Mouse (Mus musculus) cerebellum, adult 2 months (tissue): ENCODE results near the gene Ccdc12. TPM values are rescaled to one million over a fixed set of nuclear protein-coding genes. Genes with fewer than 3 reads are reported as not detected.
"Not testable (repeated sequence)": the region's sequence is repeated elsewhere in the genome, so short reads cannot be mapped to it uniquely, and the experiment has no call there.

Experiments used
- DNase-seq, 2 experiments: peaks; one replicate each; pipeline ENCODE4 v3.0.0; 2021
- H3K27ac ChIP-seq: fragments of 200-500 bp; 2 replicates; pipeline ENCODE4 v1.5.1; 2012; ENCODE audit warnings: low read length, control low read depth, inconsistent platforms; ENCODE audit not compliant: insufficient read depth
- H3K27me3 ChIP-seq: fragments of 200-500 bp; 2 replicates; pipeline ENCODE4 v1.6.1; 2012; ENCODE audit warnings: inconsistent platforms, mild to moderate bottlenecking, low read length, moderate library complexity; ENCODE audit not compliant: control insufficient read depth, insufficient read depth
- H3K4me1 ChIP-seq: fragments of 200-500 bp; 2 replicates; pipeline ENCODE4 v1.6.1; 2011; ENCODE audit warnings: low read length; ENCODE audit not compliant: control insufficient read depth, insufficient read depth
- H3K4me3 ChIP-seq: fragments of 200-500 bp; replicated peaks from 2 replicates; pipeline ENCODE3; 2011; ENCODE audit warnings: mild to moderate bottlenecking, low read depth, low read length, control low read depth; ENCODE audit not compliant: insufficient read depth
- CTCF ChIP-seq: fragments of 200-500 bp; IDR thresholded peaks from 2 replicates; pipeline ENCODE4 v1.5.1; 2011; ENCODE audit warnings: low read depth, mild to moderate bottlenecking, control low read depth, low read length, moderate library complexity, borderline replicate concordance; ENCODE audit not compliant: insufficient read depth
- POLR2A ChIP-seq: fragments of 200-500 bp; IDR thresholded peaks from 2 replicates; pipeline ENCODE4 v1.6.1; 2011; ENCODE audit warnings: low read length, control low read depth, borderline replicate concordance; ENCODE audit not compliant: insufficient read depth
- WGBS: fragments of 180-500 bp; shearing (Covaris S2); methylation state at CpG from one replicate; pipeline ENCODE4 v1.1.7; 2018; 5-methylcytosine and 5-hydroxymethylcytosine counted together
- polyA plus RNA-seq: library from polyadenylated mRNA; depleted of rRNA; stranded (reverse); fragments of >200 nt; gene quantifications from 2 replicates; pipeline ENCODE4 v1.2.3, GENCODE M21; 2012

Ccdc12 gene
- polyA plus RNA-seq, 1 experiment, result 102 TPM

- H3K4me1 ChIP-seq, result peaks cover 45% of the 10 kb centered on the region
- peak; percentile 69 to 72 for DNase-seq
- H3K27ac ChIP-seq, result peak overlapping the region; percentile 96
- WGBS, result 43% methylated on average over 7 of the region's 7 CpGs
- no peaks in the 10 kb centered on the region for H3K27me3 ChIP-seq
- TF ChIP-seq POLR2A (no peak), CTCF (peak; percentile 77)
- H3K4me3 ChIP-seq, result no peak overlapping the region
Observed at GRCm38 (mm10) chr9:110672462-110673106, 16.3 kb downstream of the Ccdc12 start.

GRCm38 (mm10) chr9:110673107-110673752 is 16.9 kb downstream of the Ccdc12 start:
- Histone ChIP-seq H3K4me3 (no peak overlapping the region), H3K27me3 (no peaks in the 10 kb centered on the region), H3K27ac (peak overlapping the region; percentile 96), H3K4me1 (peaks cover 48% of the 10 kb centered on the region)
- 30% methylated on average over 10 of the region's 10 CpGs for WGBS
- TF ChIP-seq CTCF (no peak), POLR2A (peak; percentile 34; the same call in 1 of the 2 replicates)
- DNase-seq, result peak; percentile 55 to 78

DNA sequence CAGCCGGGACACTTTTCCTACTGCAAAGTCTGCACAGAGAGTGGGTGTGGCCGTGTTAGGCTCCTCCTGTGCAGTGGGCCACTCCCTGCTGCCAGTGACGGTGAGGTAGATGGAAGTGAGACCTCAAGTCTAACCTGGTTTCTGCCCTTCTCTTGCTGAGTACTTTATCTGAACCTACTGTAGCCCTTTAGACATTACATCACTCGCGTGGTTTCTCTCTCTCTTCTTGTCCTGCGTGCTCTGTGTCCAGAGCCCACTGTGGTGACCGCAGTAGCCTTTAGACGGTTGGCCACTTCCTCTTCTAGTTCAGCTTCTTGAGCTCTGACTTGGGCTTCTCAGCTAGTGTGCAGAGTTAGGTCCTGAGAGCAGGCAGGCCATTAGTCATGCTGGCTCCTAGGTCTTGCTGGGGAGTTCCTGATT is 20.2 kb downstream of the Ccdc12 start:
- no peak for TF ChIP-seq CTCF
- TF ChIP-seq POLR2A, result no peak
- WGBS, result 92% methylated on average over 8 of the region's 8 CpGs
- Histone ChIP-seq H3K27me3 (no peaks in the 10 kb centered on the region), H3K4me1 (peaks cover 50% of the 10 kb centered on the region), H3K4me3 (no peak overlapping the region), H3K27ac (no peak overlapping the region)
- DNase-seq, result no peak

GRCm38 (mm10) chr9:110678886-110679285 is 22.6 kb downstream of the Ccdc12 start:
- TF ChIP-seq CTCF (no peak), POLR2A (no peak)
- H3K27ac ChIP-seq, result peak overlapping the region; percentile 69
- H3K4me1 ChIP-seq, result peaks cover 60% of the 10 kb centered on the region
- DNase-seq, result no peak
- 22% methylated on average over 5 of the region's 5 CpGs for WGBS
- no peaks in the 10 kb centered on the region for H3K27me3 ChIP-seq
- H3K4me3 ChIP-seq, result no peak overlapping the region

- H3K27me3 ChIP-seq, result no peaks in the 10 kb centered on the region
- WGBS, result 75% methylated on average over 7 of the region's 7 CpGs
- H3K27ac ChIP-seq, result peak overlapping the region; percentile 37
- H3K4me3 ChIP-seq, result no peak overlapping the region
- no peak for DNase-seq
- no peak for TF ChIP-seq POLR2A
- TF ChIP-seq CTCF, result no peak
- H3K4me1 ChIP-seq, result peaks cover 67% of the 10 kb centered on the region
Observed at GRCm38 (mm10) chr9:110680736-110681507, 24.6 kb downstream of the Ccdc12 start.

GRCm38 (mm10) chr9:110681817-110682216 is 25.5 kb downstream of the Ccdc12 start:
- 47% methylated on average over 9 of the region's 9 CpGs for WGBS
- H3K27ac ChIP-seq, result peak overlapping the region; percentile 57; the same call in 1 of the 2 replicates
- H3K4me1 ChIP-seq, result peaks cover 74% of the 10 kb centered on the region
- no peaks in the 10 kb centered on the region for H3K27me3 ChIP-seq
- H3K4me3 ChIP-seq, result no peak overlapping the region
- TF ChIP-seq CTCF (no peak), POLR2A (no peak)
- DNase-seq, result no peak

GRCm38 (mm10) chr9:110682255-110682654 is 26.0 kb downstream of the Ccdc12 start:
- H3K27me3 ChIP-seq, result no peaks in the 10 kb centered on the region
- WGBS, result 23% methylated on average over 5 of the region's 5 CpGs
- TF ChIP-seq CTCF (no peak), POLR2A (no peak)
- H3K4me1 ChIP-seq, result peaks cover 79% of the 10 kb centered on the region
- no peak for DNase-seq
- 0 out of 2 replicates have a peak overlapping the region, but pooled peaks have one; percentile 57 for H3K27ac ChIP-seq
- no peak overlapping the region for H3K4me3 ChIP-seq

GRCm38 (mm10) chr9:110682697-110683096 is 26.4 kb downstream of the Ccdc12 start:
- WGBS, result 84% methylated on average over 3 of the region's 3 CpGs
- not testable (repeated sequence) for H3K27me3 ChIP-seq, DNase-seq, H3K4me3 ChIP-seq
- H3K4me1 ChIP-seq, result peaks cover 76% of the 10 kb centered on the region
- H3K27ac ChIP-seq, result 0 out of 2 replicates have a peak overlapping the region, but pooled peaks have one; percentile 98
